Mouse (Mus musculus) heart, adult 2 months (tissue): ENCODE measurements around the gene Fn3k.

Source experiments
- CTCF ChIP-seq: fragments of 200-600 bp; IDR thresholded peaks from 2 replicates; pipeline ENCODE4 v1.8.1; 2022; ENCODE audit warnings: antibody characterized with exemption, mild to moderate bottlenecking, moderate library complexity
- EP300 ChIP-seq: fragments of 200-500 bp; IDR thresholded peaks from 2 replicates; pipeline ENCODE4 v1.6.1; 2011; ENCODE audit warnings: low read depth, low read length, control low read depth; ENCODE audit not compliant: insufficient read depth
- POLR2A ChIP-seq: fragments of 200-500 bp; IDR thresholded peaks from 2 replicates; pipeline ENCODE4 v1.6.1; 2011; ENCODE audit warnings: mild to moderate bottlenecking, low read depth, low read length, control low read depth; ENCODE audit not compliant: insufficient read depth

- TF ChIP-seq CTCF = no peak
- no peak for TF ChIP-seq POLR2A
- TF ChIP-seq EP300 = no peak
These were observed 7.4 kb downstream of the Fn3k start for GRCm38 (mm10) chr11:121442076-121442475.
